16 mouse cellular contexts compared by ENCODE assay signal in the genomic region with DNA sequence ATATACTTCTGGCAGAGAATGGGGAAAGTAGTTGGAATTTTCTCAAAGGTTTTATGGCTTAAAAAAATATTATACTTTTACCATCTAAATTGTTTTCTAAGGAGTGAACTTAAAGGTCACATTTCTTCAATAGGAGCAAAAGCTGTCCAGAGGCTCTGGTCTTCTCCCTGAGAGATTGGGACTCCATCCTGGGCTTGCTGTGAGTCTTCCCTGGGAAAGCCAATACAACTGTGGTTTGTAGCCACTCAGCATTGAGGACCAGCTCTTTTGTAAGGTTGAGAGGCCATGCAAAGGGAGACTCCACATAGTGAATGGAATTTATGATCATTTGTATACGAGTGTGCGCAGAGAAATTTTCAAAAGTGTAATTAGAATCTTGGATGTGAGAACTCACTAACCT.
"Had no signal": no experiment of that assay in that cellular context is flagged by ENCODE, and none has a peak within 500 bp of the region (broad histone marks: within the 10 kb centered on the region; RNA-seq: fewer than 3 reads in every experiment).

No protein-coding gene starts in this region.

- H3K9ac ChIP-seq: liver, embryonic 12.5 days; liver, embryonic 14.5 days; lung, embryonic 14.5 days; neural tube, embryonic 13.5 days; neural tube, embryonic 15.5 days had no signal

- H3K4me1 ChIP-seq: liver, embryonic 12.5 days; neural tube, embryonic 13.5 days; neural tube, embryonic 15.5 days had no signal

- H3K36me3 ChIP-seq: liver, embryonic 12.5 days; neural tube, embryonic 13.5 days; neural tube, embryonic 15.5 days had no signal

- DNase-seq: lung, adult 18-20 months; lung, embryonic 14.5 days; lung, postnatal 10 days; lung, postnatal 4 days; right cerebral cortex, adult 18-20 months; right cerebral cortex, postnatal 25 days; right cerebral cortex, postnatal 4 days; spleen, adult 18-20 months; thymus, adult 18-20 months; thymus, postnatal 14 days; thymus, postnatal 36 days had no signal

- ATAC-seq: liver, embryonic 12.5 days had no signal

- H3K27ac ChIP-seq: liver, embryonic 12.5 days; liver, embryonic 14.5 days; neural tube, embryonic 13.5 days; neural tube, embryonic 15.5 days had no signal

- H3K4me3 ChIP-seq: liver, embryonic 12.5 days; myocyte; neural tube, embryonic 13.5 days; neural tube, embryonic 15.5 days had no signal

- H3K4me2 ChIP-seq: liver, embryonic 12.5 days; lung, embryonic 14.5 days; neural tube, embryonic 13.5 days; neural tube, embryonic 15.5 days had no signal

- H3K9me3 ChIP-seq: liver, embryonic 12.5 days; neural tube, embryonic 13.5 days; neural tube, embryonic 15.5 days had no signal

- H3K27me3 ChIP-seq: liver, embryonic 12.5 days; neural tube, embryonic 13.5 days; neural tube, embryonic 15.5 days had no signal
